Mouse (Mus musculus): Measurements from ENCODE around the gene Gm11020.

DNA sequence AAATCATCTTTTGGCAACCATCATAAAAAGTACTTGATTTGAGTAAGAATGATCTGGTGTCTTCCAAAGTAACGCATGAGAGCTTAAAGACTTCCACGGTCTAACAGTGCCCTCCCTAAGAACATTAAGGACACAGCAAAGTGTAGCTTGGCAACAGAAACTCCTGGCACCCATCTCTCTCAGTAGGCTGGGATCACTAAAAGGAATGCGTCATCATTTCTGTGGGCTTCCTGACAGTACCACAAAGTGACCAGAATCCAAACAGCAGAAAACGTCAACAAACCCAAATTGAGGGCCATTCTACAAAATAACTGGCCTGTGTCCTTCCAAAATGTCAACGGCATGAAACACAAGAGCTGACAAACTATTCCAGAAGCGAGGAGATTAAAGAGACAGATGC, 48.7 kb downstream of the Gm11020 start:
- TF ChIP-seq CTCF (IDR thresholded peaks at IDR 0.05) (no peak), POLR2A (IDR thresholded peaks at IDR 0.05; ENCODE audit: insufficient read depth, low read depth, low read length) (no peak)
